Mouse (Mus musculus): Measurements from ENCODE around the gene Tysnd1. TPM values are rescaled to one million over a fixed set of nuclear protein-coding genes. Genes with fewer than 3 reads are reported as not detected.

The Tysnd1 gene
- total and polyA plus RNA-seq, 3 experiments = 72.7 to 119 TPM; not detected in 1

GRCm38 (mm10) chr10:61734377-61734776, 39.1 kb downstream of the Tysnd1 start (continued):
- peak; percentile 81 to 85 (median 82) for TF ChIP-seq CTCF (IDR thresholded peaks at IDR 0.05 in 2 of 3, conservative IDR thresholded peaks at IDR 0.05 in 1 of 3; ENCODE audit: control insufficient read depth in 1 of 3, insufficient read depth in 1 of 3, low read depth in 2 of 3, low read length in 3 of 3, poor library complexity in 1 of 3, severe bottlenecking in 1 of 3)
- TF ChIP-seq RCOR1 (IDR thresholded peaks at IDR 0.05; ENCODE audit: low read depth, low read length) = no peak

GRCm38 (mm10) chr10:61736671-61737078, 41.4 kb downstream of the Tysnd1 start:
- H3K27me3 ChIP-seq (ENCODE audit: control insufficient read depth in 1 of 2, insufficient read depth in 2 of 2, low read length in 2 of 2) = no peaks in the 10 kb centered on the region
- H3K27ac ChIP-seq (ENCODE audit: control insufficient read depth, low read depth, low read length) = no peak overlapping the region
- H3K4me1 ChIP-seq (ENCODE audit: control insufficient read depth in 1 of 2, insufficient read depth in 2 of 2, low read length in 2 of 2) = no peaks in the 10 kb centered on the region
- no peaks in the 10 kb centered on the region for H3K9me3 ChIP-seq (replicated peaks; ENCODE audit: insufficient read depth, low read length)
- no peak for TF ChIP-seq SMC3 (IDR thresholded peaks at IDR 0.05; ENCODE audit: low read depth, low read length)
- no peak for TF ChIP-seq CHD2 (IDR thresholded peaks at IDR 0.05; ENCODE audit: low read length)
- TF ChIP-seq MAX (IDR thresholded peaks at IDR 0.05; ENCODE audit: low read length) = no peak
- no peak for TF ChIP-seq CTCF (IDR thresholded peaks at IDR 0.05 in 2 of 3, conservative IDR thresholded peaks at IDR 0.05 in 1 of 3; ENCODE audit: control insufficient read depth in 1 of 3, insufficient read depth in 1 of 3, low read depth in 2 of 3, low read length in 3 of 3, poor library complexity in 1 of 3, severe bottlenecking in 1 of 3)
- TF ChIP-seq NELFE (IDR thresholded peaks at IDR 0.05; ENCODE audit: low read depth, low read length) = no peak
- no peak for TF ChIP-seq ETS1 (IDR thresholded peaks at IDR 0.05; ENCODE audit: low read depth, low read length)
- TF ChIP-seq CHD1 (IDR thresholded peaks at IDR 0.05; ENCODE audit: low read depth, low read length) = no peak
- no peak for TF ChIP-seq ZKSCAN1 (IDR thresholded peaks at IDR 0.05; ENCODE audit: low read depth, low read length)
- no peak for TF ChIP-seq ZNF384 (IDR thresholded peaks at IDR 0.05; ENCODE audit: low read depth, low read length)
- no peak for TF ChIP-seq E2F4 (IDR thresholded peaks at IDR 0.05; ENCODE audit: borderline replicate concordance, low read depth, low read length)
- TF ChIP-seq MYB (IDR thresholded peaks at IDR 0.05; ENCODE audit: low read depth, low read length) = no peak
- TF ChIP-seq ELF1 (IDR thresholded peaks at IDR 0.05; ENCODE audit: low read depth, low read length) = no peak
- TF ChIP-seq JUND (IDR thresholded peaks at IDR 0.05; ENCODE audit: low read depth, low read length) = no peak
- no peaks in the 10 kb centered on the region for H3K36me3 ChIP-seq (ENCODE audit: control insufficient read depth in 1 of 2, insufficient read depth in 2 of 2, low read length in 2 of 2)
- DNase-seq (ENCODE audit: low read depth, low spot score) = no peak
- no peak overlapping the region for H3K9ac ChIP-seq (ENCODE audit: control insufficient read depth, low read depth, low read length, poor library complexity, severe bottlenecking)
- H3K79me2 ChIP-seq (ENCODE audit: control insufficient read depth, insufficient read depth, low read length, poor library complexity) = no peaks in the 10 kb centered on the region
- no peak overlapping the region for H3K4me3 ChIP-seq (ENCODE audit: control insufficient read depth in 1 of 2, insufficient read depth in 1 of 2, low read depth in 2 of 2, low read length in 2 of 2)

GRCm38 (mm10) chr10:61737537-61737936, 42.2 kb downstream of the Tysnd1 start:
- no peak for DNase-seq (ENCODE audit: low read depth, low spot score)
- no peak overlapping the region for H3K9ac ChIP-seq (ENCODE audit: control insufficient read depth, low read depth, low read length, poor library complexity, severe bottlenecking)
- H3K27ac ChIP-seq (ENCODE audit: control insufficient read depth, low read depth, low read length) = no peak overlapping the region
- H3K27me3 ChIP-seq (ENCODE audit: control insufficient read depth in 1 of 2, insufficient read depth in 2 of 2, low read length in 2 of 2) = no peaks in the 10 kb centered on the region
- H3K36me3 ChIP-seq (ENCODE audit: control insufficient read depth in 1 of 2, insufficient read depth in 2 of 2, low read length in 2 of 2) = no peaks in the 10 kb centered on the region
- no peaks in the 10 kb centered on the region for H3K4me1 ChIP-seq (ENCODE audit: control insufficient read depth in 1 of 2, insufficient read depth in 2 of 2, low read length in 2 of 2)
- H3K4me3 ChIP-seq (ENCODE audit: control insufficient read depth in 1 of 2, insufficient read depth in 1 of 2, low read depth in 2 of 2, low read length in 2 of 2) = no peak overlapping the region
- no peaks in the 10 kb centered on the region for H3K79me2 ChIP-seq (ENCODE audit: control insufficient read depth, insufficient read depth, low read length, poor library complexity)
- TF ChIP-seq POLR2A (IDR thresholded peaks at IDR 0.05; ENCODE audit: control insufficient read depth in 1 of 2, insufficient read depth in 1 of 2, low read depth in 1 of 2, low read length in 2 of 2, poor library complexity in 1 of 2) (no peak), ETS1 (IDR thresholded peaks at IDR 0.05; ENCODE audit: low read depth, low read length) (no peak), ZKSCAN1 (IDR thresholded peaks at IDR 0.05; ENCODE audit: low read depth, low read length) (no peak), UBTF (IDR thresholded peaks at IDR 0.05; ENCODE audit: borderline replicate concordance, insufficient read depth, low read depth, low read length) (no peak), E2F4 (IDR thresholded peaks at IDR 0.05; ENCODE audit: borderline replicate concordance, low read depth, low read length) (no peak), JUND (IDR thresholded peaks at IDR 0.05; ENCODE audit: low read depth, low read length) (no peak), NELFE (IDR thresholded peaks at IDR 0.05; ENCODE audit: low read depth, low read length) (no peak), TCF12 (IDR thresholded peaks at IDR 0.05; ENCODE audit: low read depth, low read length) (no peak), BHLHE40 (IDR thresholded peaks at IDR 0.05; ENCODE audit: borderline replicate concordance, low read depth, low read length) (no peak), USF2 (IDR thresholded peaks at IDR 0.05; ENCODE audit: borderline replicate concordance in 1 of 2, insufficient read depth in 1 of 2, low read depth in 1 of 2, low read length in 2 of 2) (no peak), MXI1 (IDR thresholded peaks at IDR 0.05; ENCODE audit: low read depth, low read length) (no peak), GATA1 (IDR thresholded peaks at IDR 0.05; ENCODE audit: low read depth, low read length) (no peak), MAZ (IDR thresholded peaks at IDR 0.05; ENCODE audit: low read depth, low read length) (no peak)
- no peaks in the 10 kb centered on the region for H3K9me3 ChIP-seq (replicated peaks; ENCODE audit: insufficient read depth, low read length)
